Mouse (Mus musculus) CH12.LX (cell line): ENCODE data around the gene Gm48551.

Experiments
- CTCF ChIP-seq, 2 experiments: IDR thresholded peaks in 1 of 2; conservative IDR thresholded peaks in 1 of 2; 2 replicates each; pipeline ENCODE4 v1.5.1; 2011 to 2012; ENCODE audit warnings: low read depth in 2 of 2, low read length in 2 of 2, improper control_type of control experiment in 1 of 2, inconsistent platforms in 1 of 2, mild to moderate bottlenecking in 1 of 2, moderate library complexity in 1 of 2
- IRF4 ChIP-seq: IDR thresholded peaks from 2 replicates; pipeline ENCODE4 v1.6.1; 2014; ENCODE audit warnings: low read depth, mild to moderate bottlenecking, inconsistent platforms, low read length, improper control_type of control experiment
- NRF1 ChIP-seq: IDR thresholded peaks from 2 replicates; pipeline ENCODE4 v1.6.1; 2014; ENCODE audit warnings: low read depth, mild to moderate bottlenecking, inconsistent platforms, low read length, improper control_type of control experiment, moderate library complexity
- POLR2A ChIP-seq: IDR thresholded peaks from 2 replicates; pipeline ENCODE4 v1.6.1; 2011; ENCODE audit warnings: low read depth, mild to moderate bottlenecking, improper control_type of control experiment, low read length
- POLR2AphosphoS2 ChIP-seq: IDR thresholded peaks from 2 replicates; pipeline ENCODE4 v1.6.1; 2011; ENCODE audit warnings: low read depth, low read length, improper control_type of control experiment
- USF1 ChIP-seq: IDR thresholded peaks from 2 replicates; pipeline ENCODE4 v1.6.1; 2014; ENCODE audit warnings: low read depth, mild to moderate bottlenecking, inconsistent platforms, low read length, improper control_type of control experiment

GRCm38 (mm10) chr10:81399798-81400308 is 15.6 kb downstream of the Gm48551 start:
- TF ChIP-seq IRF4 (no peak), USF1 (no peak), NRF1 (no peak), CTCF (conservative IDR thresholded peaks at IDR 0.05 in 1 of 2, IDR thresholded peaks at IDR 0.05 in 1 of 2; ENCODE audit: low read depth in 2 of 2, low read length in 2 of 2) (no peak), POLR2A (no peak), POLR2AphosphoS2 (no peak)
